Mouse (Mus musculus): ENCODE data around the gene Olfr1025-ps1. TPM values are rescaled to one million over a fixed set of nuclear protein-coding genes. Genes with fewer than 3 reads are reported as not detected.

Olfr1025-ps1 gene
- polyA plus RNA-seq (2016; fragmentation: Nextera tagmentation; extraction: Ambion mirVana) = not detected in 2 replicates

DNA sequence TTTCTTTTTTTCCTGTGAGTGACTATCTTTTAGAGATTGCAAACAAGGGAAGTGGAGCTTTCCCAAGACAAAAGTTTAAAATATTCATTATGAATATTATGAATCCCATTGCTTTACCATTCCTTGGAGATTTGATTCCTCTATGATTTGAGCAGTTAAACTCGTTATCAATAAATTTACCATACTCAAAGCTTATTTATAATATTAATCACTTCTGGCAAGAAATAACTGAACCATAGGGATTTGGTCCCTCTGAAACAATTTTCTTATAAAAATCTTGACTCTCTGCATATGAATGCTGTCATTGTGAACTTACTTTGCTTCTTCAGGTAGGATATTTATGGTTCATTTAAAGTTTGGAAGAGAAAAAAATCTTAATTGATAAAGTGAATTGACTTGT is at the start of gene Olfr1025-ps1:
TSS of gene Olfr1025-ps1 (plus strand) at position 301 of the 400 bp plus-strand sequence.
- no peaks in the 10 kb centered on the region for H3K36me3 ChIP-seq
- H3K27ac ChIP-seq = no peak within 1 kb of the TSS
- no peak for DNase-seq (ENCODE audit: low spot score)
- no peaks in the 10 kb centered on the region for H3K27me3 ChIP-seq (ENCODE audit: insufficient read depth, poor library complexity, severe bottlenecking)
- WGBS = 66% methylated on average over 1 of the region's 1 CpGs
- H3K4me3 ChIP-seq = no peak within 1 kb of the TSS
- no peaks in the 10 kb centered on the region for H3K9me3 ChIP-seq
- H3K4me1 ChIP-seq = no peaks in the 10 kb centered on the region

DNA sequence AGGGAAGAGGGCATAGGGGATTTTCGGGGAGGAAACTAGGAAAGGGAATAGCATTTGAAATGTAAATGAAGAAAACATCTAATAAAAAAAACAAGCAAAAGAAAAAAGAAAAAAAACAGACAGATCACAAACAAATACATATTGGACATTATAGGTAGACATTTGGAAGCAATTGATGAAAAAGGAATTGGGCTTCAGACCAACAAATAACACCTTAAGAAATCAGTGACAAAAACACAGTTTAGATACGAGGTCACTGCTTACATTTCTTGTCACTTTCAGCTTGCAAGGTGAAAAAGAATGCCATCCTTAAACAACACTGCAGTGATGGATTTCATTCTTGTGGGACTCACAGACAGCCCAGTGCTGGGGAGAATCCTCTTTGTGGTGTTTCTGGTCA is 46.7 kb upstream of the Olfr1025-ps1 start, which contains the start of gene Olfr1022:
TSS of gene Olfr1022 (plus strand) at position 301 of the 400 bp plus-strand sequence.
- DNase-seq (ENCODE audit: low spot score) = no peak
- Histone ChIP-seq H3K4me1 (no peaks in the 10 kb centered on the region), H3K36me3 (no peaks in the 10 kb centered on the region), H3K4me3 (no peak within 1 kb of the TSS), H3K27ac (no peak within 1 kb of the TSS), H3K27me3 (ENCODE audit: insufficient read depth, poor library complexity, severe bottlenecking) (no peaks in the 10 kb centered on the region), H3K9me3 (no peaks in the 10 kb centered on the region)
- 46% methylated on average over 2 of the region's 2 CpGs for WGBS

DNA sequence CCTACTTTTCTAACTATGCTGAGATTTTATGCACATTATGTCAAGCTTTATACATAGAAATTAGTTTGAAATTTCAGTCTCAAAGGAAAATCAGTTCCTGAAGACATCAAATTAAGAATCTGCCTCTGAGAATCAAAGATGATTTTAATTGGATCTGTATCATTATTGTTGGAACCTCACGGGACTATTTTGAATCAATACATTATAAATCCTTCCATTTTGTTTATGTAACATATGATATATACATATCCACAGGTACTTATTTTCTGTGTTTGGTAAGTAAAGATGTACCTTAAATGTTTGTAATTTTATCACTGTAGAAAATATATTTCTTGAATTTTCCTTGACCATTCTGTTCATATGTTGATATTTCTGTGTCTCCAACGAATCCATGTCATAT is 29.7 kb upstream of the Olfr1025-ps1 start, which contains the start of gene Olfr1023:
TSS of gene Olfr1023 (plus strand) at position 301 of the 400 bp plus-strand sequence.
- DNase-seq (ENCODE audit: low spot score) = no peak
- 74% methylated on average over 2 of the region's 2 CpGs for WGBS
- Histone ChIP-seq H3K4me1 (no peaks in the 10 kb centered on the region), H3K4me3 (no peak within 1 kb of the TSS), H3K36me3 (no peaks in the 10 kb centered on the region), H3K27ac (no peak within 1 kb of the TSS), H3K27me3 (ENCODE audit: insufficient read depth, poor library complexity, severe bottlenecking) (no peaks in the 10 kb centered on the region), H3K9me3 (no peaks in the 10 kb centered on the region)

DNA sequence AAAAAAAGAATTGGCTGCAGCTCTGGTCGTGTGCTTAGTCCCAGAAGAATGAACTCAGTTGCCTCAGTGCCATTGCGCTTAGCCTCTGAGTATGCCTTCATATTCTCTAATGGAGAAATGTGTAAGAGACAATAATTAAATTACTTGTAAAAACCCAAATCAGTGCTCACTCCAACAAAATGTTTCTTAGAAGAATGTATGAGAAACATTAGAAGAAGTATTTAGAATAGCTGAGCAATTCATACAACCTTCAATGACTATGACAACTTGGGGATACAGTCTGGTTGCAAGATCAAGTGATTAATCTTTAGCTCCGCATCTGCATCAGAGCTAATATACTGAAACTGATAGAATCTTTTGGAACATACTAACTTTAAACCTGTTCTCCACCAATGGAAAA is 10.0 kb upstream of the Olfr1025-ps1 start, which contains the start of gene Olfr1024:
TSS of gene Olfr1024 (minus strand) at position 101 of the 400 bp plus-strand sequence.
- no peaks in the 10 kb centered on the region for H3K4me1 ChIP-seq
- WGBS = 81% methylated on average over 3 of the region's 3 CpGs
- H3K4me3 ChIP-seq = no peak within 1 kb of the TSS
- H3K27ac ChIP-seq = no peak within 1 kb of the TSS
- DNase-seq (ENCODE audit: low spot score) = no peak
- no peaks in the 10 kb centered on the region for H3K9me3 ChIP-seq
- no peaks in the 10 kb centered on the region for H3K27me3 ChIP-seq (ENCODE audit: insufficient read depth, poor library complexity, severe bottlenecking)
- no peaks in the 10 kb centered on the region for H3K36me3 ChIP-seq

DNA sequence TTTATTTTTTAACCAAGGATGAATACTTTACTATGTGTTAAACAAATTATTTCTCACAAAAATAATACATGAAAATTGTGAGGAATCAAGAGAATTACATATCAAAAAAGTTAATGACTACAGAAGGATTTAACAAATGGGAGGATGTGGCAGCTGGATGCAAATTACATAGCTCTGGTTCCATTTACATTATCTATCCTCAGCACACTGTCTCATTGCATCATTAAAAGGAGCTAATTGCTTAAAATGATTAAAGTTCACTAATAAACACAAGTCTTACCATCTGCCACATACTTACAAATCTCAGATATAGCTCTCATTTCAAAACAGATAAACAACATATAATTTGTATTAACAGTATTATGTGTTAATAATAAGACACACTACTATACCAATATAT is 1.8 kb upstream of the Olfr1025-ps1 start:
- Histone ChIP-seq H3K9me3 (no peaks in the 10 kb centered on the region), H3K4me3 (no peak overlapping the region), H3K4me1 (no peaks in the 10 kb centered on the region), H3K27me3 (ENCODE audit: insufficient read depth, poor library complexity, severe bottlenecking) (no peaks in the 10 kb centered on the region), H3K27ac (no peak overlapping the region), H3K36me3 (no peaks in the 10 kb centered on the region)
- DNase-seq (ENCODE audit: low spot score) = no peak

DNA sequence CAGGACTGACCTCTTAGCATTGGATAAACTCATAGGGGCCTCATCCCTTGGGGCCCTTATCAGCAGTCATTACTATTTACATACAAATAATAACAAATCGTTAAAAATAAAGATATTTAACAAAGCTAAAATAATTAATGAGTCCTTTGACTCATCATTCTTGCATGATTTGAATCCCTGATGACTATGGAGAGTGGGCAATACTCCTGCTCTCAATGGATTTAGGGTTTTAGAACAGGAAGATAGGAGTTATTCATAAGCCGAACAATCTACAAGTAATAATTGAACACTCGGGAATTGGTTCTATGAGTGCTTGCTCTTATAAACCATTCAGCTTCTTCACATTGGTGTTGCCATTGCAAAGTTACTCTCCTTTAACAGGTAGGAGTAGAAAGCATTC is 6.3 kb downstream of the Olfr1025-ps1 start, which contains the start of gene Olfr1026:
TSS of gene Olfr1026 (plus strand) at position 301 of the 400 bp plus-strand sequence.
- 78% methylated on average over 3 of the region's 3 CpGs for WGBS
- no peak for DNase-seq (ENCODE audit: low spot score)
- Histone ChIP-seq H3K27me3 (ENCODE audit: insufficient read depth, poor library complexity, severe bottlenecking) (no peaks in the 10 kb centered on the region), H3K9me3 (no peaks in the 10 kb centered on the region), H3K4me1 (no peaks in the 10 kb centered on the region), H3K36me3 (no peaks in the 10 kb centered on the region), H3K4me3 (no peak within 1 kb of the TSS), H3K27ac (no peak within 1 kb of the TSS)

DNA sequence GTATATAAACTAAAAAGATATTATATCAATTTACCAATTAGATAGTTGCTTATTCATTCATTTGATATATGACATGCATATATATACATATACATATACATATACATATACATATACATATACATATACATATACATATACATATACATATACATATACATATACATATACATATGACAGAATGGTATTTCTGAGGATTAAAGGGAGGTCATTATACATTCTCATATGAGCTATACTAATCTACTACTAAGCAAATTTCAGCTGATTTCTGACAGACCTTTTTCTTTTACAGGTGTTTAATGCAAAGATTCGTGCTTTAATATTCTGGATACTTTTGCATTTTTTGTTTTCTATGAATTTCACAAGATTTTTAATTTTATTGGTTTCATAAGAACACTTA is 35.1 kb downstream of the Olfr1025-ps1 start, which contains the start of gene Olfr1028:
TSS of gene Olfr1028 (plus strand) at position 301 of the 400 bp plus-strand sequence.
- H3K36me3 ChIP-seq = no peaks in the 10 kb centered on the region
- H3K4me1 ChIP-seq = no peaks in the 10 kb centered on the region
- H3K27ac ChIP-seq = no peak within 1 kb of the TSS
- no peak for DNase-seq (ENCODE audit: low spot score)
- H3K27me3 ChIP-seq (ENCODE audit: insufficient read depth, poor library complexity, severe bottlenecking) = no peaks in the 10 kb centered on the region
- WGBS = 82% methylated on average over 1 of the region's 1 CpGs
- H3K4me3 ChIP-seq = no peak within 1 kb of the TSS
- no peaks in the 10 kb centered on the region for H3K9me3 ChIP-seq

Other genes starting within 250 kb of the Olfr1025-ps1 start
- not detected in 2 replicates for gene Olfr1006, start 236.4 kb upstream of the Olfr1025-ps1 start, polyA plus RNA-seq (2016; fragmentation: Nextera tagmentation; extraction: Ambion mirVana)
- gene Olfr1008, start 225.8 kb upstream of the Olfr1025-ps1 start, polyA plus RNA-seq (2016; fragmentation: Nextera tagmentation; extraction: Ambion mirVana) = not detected in 2 replicates
- not detected in 2 replicates for gene Olfr1009, start 199.8 kb upstream of the Olfr1025-ps1 start, polyA plus RNA-seq (2016; fragmentation: Nextera tagmentation; extraction: Ambion mirVana)
- gene Olfr1012, start 152.4 kb upstream of the Olfr1025-ps1 start, polyA plus RNA-seq (2016; fragmentation: Nextera tagmentation; extraction: Ambion mirVana) = not detected in 2 replicates
- not detected in 2 replicates for gene Olfr1013, start 148.1 kb upstream of the Olfr1025-ps1 start, polyA plus RNA-seq (2016; fragmentation: Nextera tagmentation; extraction: Ambion mirVana)
- gene Olfr1014, start 142.5 kb upstream of the Olfr1025-ps1 start, polyA plus RNA-seq (2016; fragmentation: Nextera tagmentation; extraction: Ambion mirVana) = not detected in 2 replicates
- not detected in 2 replicates for gene Olfr1015, start 133.2 kb upstream of the Olfr1025-ps1 start, polyA plus RNA-seq (2016; fragmentation: Nextera tagmentation; extraction: Ambion mirVana)
- gene Olfr1016, start 112.6 kb upstream of the Olfr1025-ps1 start, polyA plus RNA-seq (2016; fragmentation: Nextera tagmentation; extraction: Ambion mirVana) = not detected in 2 replicates
- gene Olfr1018, start 96.7 kb upstream of the Olfr1025-ps1 start, polyA plus RNA-seq (2016; fragmentation: Nextera tagmentation; extraction: Ambion mirVana) = not detected in 2 replicates
- gene Olfr1019, start 69.7 kb upstream of the Olfr1025-ps1 start, polyA plus RNA-seq (2016; fragmentation: Nextera tagmentation; extraction: Ambion mirVana) = not detected in 2 replicates
- gene Olfr1020, start 68.2 kb upstream of the Olfr1025-ps1 start, polyA plus RNA-seq (2016; fragmentation: Nextera tagmentation; extraction: Ambion mirVana) = not detected in 2 replicates
- not detected in 2 replicates for gene Olfr1022, start 46.6 kb upstream of the Olfr1025-ps1 start, polyA plus RNA-seq (2016; fragmentation: Nextera tagmentation; extraction: Ambion mirVana)
- gene Olfr1023, start 29.6 kb upstream of the Olfr1025-ps1 start, polyA plus RNA-seq (2016; fragmentation: Nextera tagmentation; extraction: Ambion mirVana) = not detected in 2 replicates
- gene Olfr1024, start 10.1 kb upstream of the Olfr1025-ps1 start, polyA plus RNA-seq (2016; fragmentation: Nextera tagmentation; extraction: Ambion mirVana) = not detected in 2 replicates
- not detected in 2 replicates for gene Olfr1026, start 6.4 kb downstream of the Olfr1025-ps1 start, polyA plus RNA-seq (2016; fragmentation: Nextera tagmentation; extraction: Ambion mirVana)
- gene Olfr1028, start 35.2 kb downstream of the Olfr1025-ps1 start, polyA plus RNA-seq (2016; fragmentation: Nextera tagmentation; extraction: Ambion mirVana) = not detected in 2 replicates
- gene Olfr1029, start 58.7 kb downstream of the Olfr1025-ps1 start, polyA plus RNA-seq (2016; fragmentation: Nextera tagmentation; extraction: Ambion mirVana) = not detected in 2 replicates
- gene Olfr1030, start 64.1 kb downstream of the Olfr1025-ps1 start, polyA plus RNA-seq (2016; fragmentation: Nextera tagmentation; extraction: Ambion mirVana) = not detected in 2 replicates
- not detected in 2 replicates for gene Olfr1031, start 75.1 kb downstream of the Olfr1025-ps1 start, polyA plus RNA-seq (2016; fragmentation: Nextera tagmentation; extraction: Ambion mirVana)
- not detected in 2 replicates for gene Olfr1032, start 90.3 kb downstream of the Olfr1025-ps1 start, polyA plus RNA-seq (2016; fragmentation: Nextera tagmentation; extraction: Ambion mirVana)
- gene Olfr1033, start 105.4 kb downstream of the Olfr1025-ps1 start, polyA plus RNA-seq (2016; fragmentation: Nextera tagmentation; extraction: Ambion mirVana) = 0.21 TPM in 1 of 2 replicates, not detected in the other
- gene Olfr1034, start 130.7 kb downstream of the Olfr1025-ps1 start, polyA plus RNA-seq (2016; fragmentation: Nextera tagmentation; extraction: Ambion mirVana) = not detected in 2 replicates
- gene Olfr1036, start 158.8 kb downstream of the Olfr1025-ps1 start, polyA plus RNA-seq (2016; fragmentation: Nextera tagmentation; extraction: Ambion mirVana) = not detected in 2 replicates
- gene Olfr1037, start 172.2 kb downstream of the Olfr1025-ps1 start, polyA plus RNA-seq (2016; fragmentation: Nextera tagmentation; extraction: Ambion mirVana) = not detected in 2 replicates
- gene Olfr1039, start 220.7 kb downstream of the Olfr1025-ps1 start, polyA plus RNA-seq (2016; fragmentation: Nextera tagmentation; extraction: Ambion mirVana) = not detected in 2 replicates
- gene Olfr1040, start 231.5 kb downstream of the Olfr1025-ps1 start, polyA plus RNA-seq (2016; fragmentation: Nextera tagmentation; extraction: Ambion mirVana) = not detected in 2 replicates
- gene Olfr1042, start 246.6 kb downstream of the Olfr1025-ps1 start, polyA plus RNA-seq (2016; fragmentation: Nextera tagmentation; extraction: Ambion mirVana) = not detected in 2 replicates

Data from heart, embryonic 10.5 days (tissue).